Mouse (Mus musculus): ENCODE data around the gene Sema7a.

- TF ChIP-seq POLR2A (IDR thresholded peaks at IDR 0.05; ENCODE audit: borderline replicate concordance, control insufficient read depth, low read depth, low read length) (no peak), CTCF (IDR thresholded peaks at IDR 0.05; ENCODE audit: control insufficient read depth, insufficient read depth, low read length) (no peak)
Measured at GRCm38 (mm10) chr9:57948333-57948931, 8.5 kb downstream of the Sema7a start.

All from bone marrow, adult 2 months (tissue).